Mouse (Mus musculus) intestine, embryonic 15.5 days (tissue): ENCODE measurements around the gene Tm9sf2. TPM values are rescaled to one million over a fixed set of nuclear protein-coding genes. Genes with fewer than 3 reads are reported as not detected.

ENCODE experiments used
- ATAC-seq: fragments of 200-750 bp; cut with Nextera tagmentation; 2 replicates; pipeline ENCODE4 v1.8.0; 2017; ENCODE audit warnings: moderate TSS enrichment, moderate library complexity
- H3K27ac ChIP-seq: fragments of 300-500 bp; sonication (generic); 2 replicates; pipeline ENCODE4 v1.5.1; 2015; ENCODE audit warnings: mild to moderate bottlenecking, inconsistent platforms
- H3K27me3 ChIP-seq: fragments of 300-500 bp; sonication (generic); replicated peaks from 2 replicates; pipeline ENCODE4 v1.6.1; 2015; ENCODE audit warnings: inconsistent platforms
- H3K36me3 ChIP-seq: fragments of 300-500 bp; sonication (generic); 2 replicates; pipeline ENCODE4 v1.6.1; 2015; ENCODE audit warnings: inconsistent platforms
- H3K4me1 ChIP-seq: fragments of 300-500 bp; sonication (generic); replicated peaks from 2 replicates; pipeline ENCODE4 v1.6.1; 2015; ENCODE audit warnings: inconsistent platforms
- H3K4me2 ChIP-seq: fragments of 300-500 bp; sonication (generic); replicated peaks from 2 replicates; pipeline ENCODE4 v1.6.1; 2015; ENCODE audit warnings: mild to moderate bottlenecking, inconsistent platforms
- H3K4me3 ChIP-seq: fragments of 300-500 bp; sonication (generic); replicated peaks from 2 replicates; pipeline ENCODE4 v1.5.1; 2015; ENCODE audit warnings: inconsistent platforms
- H3K9ac ChIP-seq: fragments of 300-500 bp; sonication (generic); 2 replicates; pipeline ENCODE4 v1.6.1; 2015; ENCODE audit warnings: inconsistent platforms
- H3K9me3 ChIP-seq: fragments of 300-500 bp; sonication (generic); 2 replicates; pipeline ENCODE4 v1.6.1; 2016; ENCODE audit warnings: inconsistent platforms
- WGBS: fragments of 180-500 bp; shearing (Covaris S2); methylation state at CpG from one replicate; pipeline ENCODE4 v1.1.7; 2015; 5-methylcytosine and 5-hydroxymethylcytosine counted together
- polyA plus RNA-seq: library from polyadenylated mRNA; unstranded; fragments of >200 nt; fragmentation: Nextera tagmentation; extraction: Ambion mirVana; gene quantifications from 2 replicates; pipeline ENCODE4 v1.2.1, GENCODE M21; 2015

Gene Tm9sf2
- polyA plus RNA-seq, 1 experiment from 2014 or later = 273 TPM

DNA sequence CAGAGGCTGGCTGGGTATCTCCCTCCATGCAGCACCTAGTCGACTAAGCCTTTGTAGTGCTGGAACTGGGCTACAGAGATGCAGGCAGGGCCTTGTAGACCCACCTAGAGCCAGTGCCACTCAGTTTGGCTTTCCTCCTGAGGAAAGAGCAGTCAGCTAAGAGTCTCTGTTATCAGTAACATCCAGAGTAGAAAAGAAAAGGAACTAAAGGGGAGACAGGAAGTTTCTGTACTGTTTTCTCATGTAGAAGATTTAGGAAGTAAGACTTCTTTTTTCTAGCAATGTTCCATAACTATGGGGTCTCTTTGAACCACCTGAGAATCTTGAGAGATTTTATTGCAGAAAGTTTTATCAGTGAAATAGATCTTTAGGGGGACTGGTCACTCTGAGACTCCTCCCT lies 38.5 kb downstream of the Tm9sf2 start:
- H3K27ac ChIP-seq = no peak overlapping the region
- H3K9me3 ChIP-seq = no peaks in the 10 kb centered on the region
- H3K27me3 ChIP-seq = no peaks in the 10 kb centered on the region
- H3K4me2 ChIP-seq = no peak overlapping the region
- no peak overlapping the region for H3K9ac ChIP-seq
- no peaks in the 10 kb centered on the region for H3K4me1 ChIP-seq
- H3K4me3 ChIP-seq = no peak overlapping the region
- WGBS = 50% methylated on average over 1 of the region's 1 CpGs
- ATAC-seq = no peak
- H3K36me3 ChIP-seq = peaks cover 20% of the 10 kb centered on the region

DNA sequence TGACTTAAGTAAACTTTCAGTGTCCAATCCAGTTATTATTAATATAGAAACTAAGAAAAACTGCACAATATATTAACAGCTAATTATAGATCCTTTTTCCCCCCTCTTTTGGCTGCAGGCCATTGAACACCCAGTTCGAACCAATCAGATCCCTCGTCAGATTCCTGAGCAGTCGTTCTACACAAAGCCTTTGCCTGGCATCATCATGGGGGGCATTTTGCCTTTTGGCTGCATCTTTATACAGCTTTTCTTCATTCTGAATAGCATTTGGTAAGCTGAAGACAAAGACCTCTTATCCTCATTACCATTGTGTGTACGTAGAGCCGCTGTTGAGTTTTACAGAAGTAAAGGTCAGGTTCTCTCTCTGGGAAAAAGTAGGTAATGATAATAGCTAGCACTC lies 43.8 kb downstream of the Tm9sf2 start:
- H3K4me3 ChIP-seq = no peak overlapping the region
- peaks cover 25% of the 10 kb centered on the region for H3K36me3 ChIP-seq
- no peak for ATAC-seq
- H3K4me2 ChIP-seq = no peak overlapping the region
- no peak overlapping the region for H3K27ac ChIP-seq
- no peaks in the 10 kb centered on the region for H3K27me3 ChIP-seq
- no peak overlapping the region for H3K9ac ChIP-seq
- no peaks in the 10 kb centered on the region for H3K9me3 ChIP-seq
- 87% methylated on average over 5 of the region's 5 CpGs for WGBS
- H3K4me1 ChIP-seq = no peaks in the 10 kb centered on the region

DNA sequence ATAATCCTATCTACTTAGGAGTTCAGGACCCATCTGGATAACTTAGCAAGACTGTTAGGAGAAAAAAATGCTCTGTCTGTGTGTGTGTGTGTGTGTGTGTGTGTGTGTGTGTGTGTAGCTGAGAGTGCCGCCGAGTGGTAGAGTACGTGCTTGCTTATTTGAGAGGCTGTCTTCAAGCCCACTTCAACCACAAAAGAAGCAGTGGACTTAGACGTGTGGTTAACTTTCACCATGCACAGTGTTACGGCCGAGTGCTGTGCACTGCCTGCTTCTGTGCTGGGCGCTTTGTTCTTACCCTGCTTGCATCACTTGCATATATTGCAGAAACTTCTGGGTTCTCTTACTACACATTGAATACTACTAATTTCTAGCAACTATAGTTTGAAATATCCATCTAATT lies 50.9 kb downstream of the Tm9sf2 start:
- H3K27me3 ChIP-seq = no peaks in the 10 kb centered on the region
- H3K9me3 ChIP-seq = no peaks in the 10 kb centered on the region
- no peak overlapping the region for H3K27ac ChIP-seq
- H3K4me1 ChIP-seq = no peaks in the 10 kb centered on the region
- no peak overlapping the region for H3K4me3 ChIP-seq
- WGBS = 86% methylated on average over 7 of the region's 7 CpGs
- ATAC-seq = no peak
- no peak overlapping the region for H3K9ac ChIP-seq
- H3K4me2 ChIP-seq = no peak overlapping the region
- H3K36me3 ChIP-seq = peaks cover 6% of the 10 kb centered on the region; the same call in 1 of the 2 replicates

DNA sequence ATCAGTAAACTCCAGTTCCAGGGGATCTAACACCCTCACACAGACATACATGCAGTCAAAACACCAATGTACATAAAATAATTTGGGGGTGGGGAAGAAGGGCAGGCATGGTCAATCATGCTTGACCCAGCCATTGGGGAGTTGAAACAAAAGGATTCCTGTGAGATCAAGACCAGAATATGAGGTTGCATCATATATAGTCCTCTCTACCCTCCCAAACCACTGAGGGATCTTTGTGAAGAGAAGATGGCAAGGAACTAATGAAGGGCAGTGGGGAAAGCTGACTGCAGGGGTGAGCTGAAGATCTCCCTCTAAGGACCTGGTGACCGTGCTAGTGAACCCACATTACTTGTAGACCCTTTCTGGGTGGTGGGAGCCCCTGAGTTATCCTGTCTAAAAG lies 54.1 kb downstream of the Tm9sf2 start:
- no peak overlapping the region for H3K27ac ChIP-seq
- 85% methylated on average over 1 of the region's 1 CpGs for WGBS

DNA sequence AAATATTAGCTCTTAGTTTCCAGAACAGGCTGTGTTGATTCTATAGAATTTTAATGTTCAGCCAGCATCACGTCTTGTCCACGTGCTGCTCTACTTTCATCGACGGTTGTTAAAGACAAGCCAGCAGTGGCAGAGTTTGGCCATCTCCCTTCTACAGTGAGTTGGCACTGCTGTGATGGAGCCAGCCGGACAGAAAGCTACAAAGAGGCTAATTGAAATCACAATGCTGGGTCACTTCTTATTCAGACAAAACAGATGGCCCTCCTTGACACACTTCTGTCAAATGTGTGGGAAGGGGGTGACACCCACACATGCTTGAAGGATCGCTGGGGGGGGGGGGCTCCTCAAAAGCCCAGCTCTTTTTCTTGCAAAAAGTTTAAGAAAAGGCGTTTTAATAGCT lies 62.1 kb downstream of the Tm9sf2 start:
- no peak overlapping the region for H3K4me3 ChIP-seq
- WGBS = 85% methylated on average over 7 of the region's 7 CpGs
- no peak overlapping the region for H3K9ac ChIP-seq
- no peak for ATAC-seq
- H3K4me2 ChIP-seq = no peak overlapping the region
- H3K36me3 ChIP-seq = no peaks in the 10 kb centered on the region
- H3K4me1 ChIP-seq = peaks cover 6% of the 10 kb centered on the region; the same call in 1 of the 2 replicates
- no peak overlapping the region for H3K27ac ChIP-seq
- H3K27me3 ChIP-seq = no peaks in the 10 kb centered on the region
- H3K9me3 ChIP-seq = no peaks in the 10 kb centered on the region

More for the DNA sequence above, 54.1 kb downstream of the Tm9sf2 start:
- Histone ChIP-seq H3K9ac (no peak overlapping the region), H3K9me3 (no peaks in the 10 kb centered on the region), H3K4me2 (no peak overlapping the region), H3K4me3 (no peak overlapping the region), H3K36me3 (0 out of 2 replicates have a peak, but pooled peaks cover 3% of the 10 kb centered on the region), H3K4me1 (no peaks in the 10 kb centered on the region), H3K27me3 (no peaks in the 10 kb centered on the region)
- ATAC-seq = no peak

DNA sequence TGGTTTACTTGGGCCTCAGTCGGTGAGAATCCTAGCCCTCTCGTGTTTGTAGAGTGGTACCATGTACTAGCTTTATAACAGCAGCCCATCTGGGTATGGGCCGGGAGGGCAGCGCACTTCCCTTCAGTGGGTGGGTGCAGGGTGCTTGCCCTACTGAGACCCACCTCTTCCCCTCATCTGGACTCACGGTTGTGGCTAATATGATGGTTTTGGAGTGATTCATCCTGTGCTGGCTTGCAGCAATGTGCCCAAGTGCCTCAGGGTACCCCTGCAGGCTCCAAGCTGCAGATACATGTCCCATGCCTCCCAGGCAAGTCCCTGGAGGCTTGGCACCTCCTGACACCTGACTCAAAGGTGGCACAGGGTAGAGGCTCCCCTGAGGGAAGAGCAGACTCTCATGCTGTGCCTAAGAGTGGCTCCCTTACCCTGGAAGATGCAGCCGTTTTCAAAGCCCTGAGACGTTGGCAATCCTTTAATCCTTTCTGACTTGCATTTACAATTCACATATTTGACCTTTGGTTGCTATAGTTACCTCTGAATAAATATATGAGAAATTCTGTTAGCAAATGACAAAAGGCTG lies 63.5 kb downstream of the Tm9sf2 start:
- Histone ChIP-seq H3K4me2 (no peak overlapping the region), H3K9me3 (no peaks in the 10 kb centered on the region), H3K27me3 (no peaks in the 10 kb centered on the region), H3K4me3 (no peak overlapping the region), H3K27ac (no peak overlapping the region), H3K4me1 (peaks cover 6% of the 10 kb centered on the region; the same call in 1 of the 2 replicates), H3K36me3 (no peaks in the 10 kb centered on the region), H3K9ac (no peak overlapping the region)
- WGBS = 70% methylated on average over 7 of the region's 7 CpGs
- ATAC-seq = no peak

DNA sequence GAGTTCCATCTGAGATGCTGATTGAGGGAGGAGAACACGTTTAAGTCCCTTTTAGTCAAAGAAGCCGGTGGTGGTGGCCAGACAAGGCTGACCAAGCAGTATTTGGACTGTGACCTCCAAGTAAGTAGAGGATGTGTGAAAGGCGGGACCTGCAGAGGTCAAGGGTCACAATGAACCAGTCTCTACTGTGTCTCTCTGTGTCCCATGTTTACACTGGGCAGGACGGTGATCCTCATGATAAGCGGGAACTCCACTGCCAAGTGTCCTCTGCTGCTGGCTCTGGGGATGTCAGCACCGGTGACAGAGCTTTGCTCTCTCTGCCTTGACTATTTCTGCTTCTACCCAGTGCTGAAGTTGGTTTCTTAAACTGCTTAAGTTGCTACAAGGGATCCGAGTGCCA lies 64.2 kb downstream of the Tm9sf2 start:
- H3K27me3 ChIP-seq = no peaks in the 10 kb centered on the region
- H3K9ac ChIP-seq = no peak overlapping the region
- no peak overlapping the region for H3K4me2 ChIP-seq
- H3K27ac ChIP-seq = no peak overlapping the region
- WGBS = 63% methylated on average over 7 of the region's 7 CpGs
- no peak overlapping the region for H3K4me3 ChIP-seq
- peak; percentile 76; the same call in 1 of the 2 replicates for ATAC-seq
- peaks cover 6% of the 10 kb centered on the region; the same call in 1 of the 2 replicates for H3K4me1 ChIP-seq
- H3K36me3 ChIP-seq = no peaks in the 10 kb centered on the region
- no peaks in the 10 kb centered on the region for H3K9me3 ChIP-seq

DNA sequence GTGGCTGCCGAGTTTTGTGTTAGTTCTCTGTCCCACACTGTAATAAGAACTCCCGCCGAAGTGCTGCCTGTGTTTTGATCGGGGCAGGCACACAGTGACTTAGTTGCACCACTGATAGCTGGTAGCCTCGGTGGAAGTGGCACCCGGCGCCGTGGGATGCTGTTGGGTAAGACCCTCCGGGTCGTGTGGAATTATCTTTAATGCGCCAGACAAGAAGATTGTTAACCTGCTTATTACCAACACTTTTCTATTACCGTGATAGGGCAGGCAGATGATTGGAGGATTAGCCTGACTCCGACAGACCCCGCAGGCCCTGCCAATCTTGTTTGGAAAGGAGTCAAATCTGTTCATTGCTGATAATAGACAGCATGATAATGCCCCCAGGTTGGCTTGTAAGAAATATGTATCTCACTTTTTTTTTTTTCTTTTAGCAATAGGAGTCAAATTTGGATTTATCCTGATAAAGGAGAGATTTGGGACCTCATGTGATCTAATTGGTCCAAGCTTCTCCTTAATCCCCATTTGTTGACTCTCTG lies 69.5 kb downstream of the Tm9sf2 start:
- no peaks in the 10 kb centered on the region for H3K27me3 ChIP-seq
- H3K36me3 ChIP-seq = no peaks in the 10 kb centered on the region
- no peak overlapping the region for H3K27ac ChIP-seq
- H3K4me1 ChIP-seq = peaks cover 2% of the 10 kb centered on the region; the same call in 1 of the 2 replicates
- H3K4me2 ChIP-seq = no peak overlapping the region
- WGBS = 74% methylated on average over 14 of the region's 14 CpGs
- no peak for ATAC-seq
- no peak overlapping the region for H3K9ac ChIP-seq
- H3K4me3 ChIP-seq = no peak overlapping the region
- no peaks in the 10 kb centered on the region for H3K9me3 ChIP-seq

DNA sequence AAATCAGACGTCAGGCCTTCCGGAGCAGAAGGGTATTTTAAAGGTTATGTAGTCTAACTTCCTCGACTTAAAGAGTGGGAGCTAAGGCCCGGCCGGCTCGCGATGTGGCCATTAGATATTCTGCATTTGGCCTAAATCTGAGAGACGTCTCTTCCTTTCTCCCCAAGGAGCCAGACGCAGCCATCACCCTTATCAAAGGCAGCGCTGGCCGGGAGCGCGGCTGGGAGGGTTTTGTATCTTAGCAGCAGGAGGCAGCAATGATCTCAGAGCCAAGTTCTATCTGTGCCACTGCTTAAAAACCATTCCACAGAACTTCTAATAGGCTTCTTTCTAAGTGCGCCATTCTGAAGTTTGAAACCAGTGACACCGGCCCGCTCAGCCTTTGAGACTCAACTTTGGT lies 72.4 kb downstream of the Tm9sf2 start:
- Histone ChIP-seq H3K4me2 (no peak overlapping the region), H3K4me3 (no peak overlapping the region), H3K27me3 (no peaks in the 10 kb centered on the region), H3K9ac (no peak overlapping the region), H3K9me3 (no peaks in the 10 kb centered on the region), H3K36me3 (no peaks in the 10 kb centered on the region), H3K4me1 (no peaks in the 10 kb centered on the region), H3K27ac (no peak overlapping the region)
- ATAC-seq = no peak
- 78% methylated on average over 16 of the region's 16 CpGs for WGBS

DNA sequence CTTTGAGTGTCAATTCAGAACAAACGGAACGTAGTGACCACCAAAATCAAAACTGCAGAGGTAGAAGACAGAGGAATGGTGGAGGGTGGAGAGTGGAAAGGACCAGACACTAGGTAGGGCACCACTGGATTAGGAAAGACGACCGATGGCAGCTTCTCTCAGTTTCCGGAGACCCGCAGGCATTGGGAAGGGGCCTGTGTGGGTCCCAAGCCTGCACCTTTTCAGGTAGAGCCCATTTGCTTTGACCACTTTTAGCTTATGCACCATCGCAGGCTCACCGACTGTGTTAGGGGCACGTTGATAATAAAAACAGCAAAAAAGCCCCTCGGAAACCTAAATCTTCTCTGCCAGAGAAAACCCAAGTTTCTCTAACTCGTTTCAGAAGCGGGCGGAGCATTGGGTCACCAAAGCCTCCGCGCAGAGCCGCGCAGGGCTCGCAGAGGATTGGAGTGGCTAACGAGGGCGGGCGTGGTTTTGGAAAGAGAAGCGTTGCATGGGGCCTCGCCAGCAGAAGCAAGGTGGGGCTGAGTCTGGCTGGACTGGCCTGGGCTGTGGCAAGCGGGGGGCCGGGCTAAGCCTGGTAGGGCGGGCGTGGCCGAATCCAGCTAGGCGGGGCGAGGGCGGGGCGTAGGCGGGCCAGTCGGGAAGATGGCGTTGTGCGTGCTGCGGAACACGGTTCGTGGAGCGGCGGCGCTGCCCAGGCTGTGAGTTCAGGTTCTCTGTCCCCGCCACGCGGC lies 74.4 kb downstream of the Tm9sf2 start, which contains the start of gene Clybl:
Gene Clybl (plus strand): TSS at position 627 of the 737 bp plus-strand sequence.
- Histone ChIP-seq H3K27me3 (no peaks in the 10 kb centered on the region), H3K9ac (peak within 1 kb of the TSS; percentile 81), H3K4me3 (peak within 1 kb of the TSS; percentile 67), H3K4me1 (no peaks in the 10 kb centered on the region), H3K9me3 (no peaks in the 10 kb centered on the region), H3K4me2 (peak within 1 kb of the TSS; percentile 81), H3K36me3 (no peaks in the 10 kb centered on the region), H3K27ac (peak within 1 kb of the TSS; percentile 24; the same call in 1 of the 2 replicates)
- 3% methylated on average over 45 of the region's 45 CpGs for WGBS
- ATAC-seq = peak; percentile 99

DNA sequence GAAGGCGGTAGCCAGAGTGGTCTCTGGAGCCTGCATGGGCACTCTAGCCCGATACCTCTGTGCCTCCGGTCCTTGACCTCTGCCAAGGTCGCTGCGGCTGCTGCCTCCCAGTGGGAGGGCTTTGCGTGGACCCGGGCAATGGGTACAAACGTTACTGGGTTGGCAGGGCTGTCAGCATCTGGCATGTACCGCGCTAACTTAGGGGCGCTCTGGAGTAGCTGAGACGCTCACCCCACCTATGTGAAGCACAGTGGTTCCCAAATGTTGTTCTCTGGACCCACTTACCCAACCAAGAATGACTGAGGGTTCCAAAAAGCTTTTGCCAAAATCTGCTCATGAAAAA lies 74.9 kb downstream of the Tm9sf2 start:
- peak; percentile 80 for ATAC-seq
- H3K27me3 ChIP-seq = no peaks in the 10 kb centered on the region
- peak overlapping the region; percentile 81 for H3K9ac ChIP-seq
- H3K9me3 ChIP-seq = no peaks in the 10 kb centered on the region
- H3K4me3 ChIP-seq = peak overlapping the region; percentile 67
- peak overlapping the region; percentile 24; the same call in 1 of the 2 replicates for H3K27ac ChIP-seq
- WGBS = 1% methylated on average over 12 of the region's 12 CpGs
- H3K36me3 ChIP-seq = no peaks in the 10 kb centered on the region
- H3K4me1 ChIP-seq = no peaks in the 10 kb centered on the region
- H3K4me2 ChIP-seq = peak overlapping the region; percentile 81

DNA sequence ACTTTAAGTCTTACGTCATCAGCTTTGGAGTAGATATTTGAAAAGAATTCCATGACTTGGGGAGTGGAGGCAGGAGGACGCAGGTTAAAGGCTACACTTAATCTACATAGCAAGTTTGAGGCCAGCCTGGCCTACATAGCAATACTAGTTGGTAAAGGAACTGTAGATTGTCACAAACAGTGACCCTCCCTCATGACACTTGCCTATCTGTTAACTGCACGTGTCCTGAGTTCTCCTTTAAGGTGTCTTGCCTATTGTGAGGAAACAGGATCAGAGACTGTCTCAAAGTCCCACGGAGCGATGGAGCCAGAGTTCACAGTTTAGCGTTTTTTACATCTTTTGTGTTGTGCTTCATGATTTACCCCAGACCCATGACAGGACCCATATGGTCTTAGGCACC lies 75.4 kb downstream of the Tm9sf2 start:
- Histone ChIP-seq H3K9ac (no peak overlapping the region), H3K4me2 (peak overlapping the region; percentile 81), H3K36me3 (no peaks in the 10 kb centered on the region), H3K27ac (no peak overlapping the region), H3K9me3 (no peaks in the 10 kb centered on the region), H3K4me1 (no peaks in the 10 kb centered on the region), H3K4me3 (peak overlapping the region; percentile 67), H3K27me3 (no peaks in the 10 kb centered on the region)
- WGBS = 63% methylated on average over 6 of the region's 6 CpGs
- ATAC-seq = no peak
